Mouse (Mus musculus): ENCODE measurements around the gene Agfg1.
"Not testable (repeated sequence)": the region's sequence is repeated elsewhere in the genome, so short reads cannot be mapped to it uniquely, and the experiment has no call there.

The Agfg1 gene

GRCm38 (mm10) chr1:82913434-82913833, 74.2 kb downstream of the Agfg1 start:
- not testable (repeated sequence) for DNase-seq

- no peak for DNase-seq
Measured at GRCm38 (mm10) chr1:82924650-82925049, 85.4 kb downstream of the Agfg1 start, which contains the start of gene A030014E15Rik. Gene A030014E15Rik, plus strand, starts transcription at chr1:82924917.

GRCm38 (mm10) chr1:82930558-82930957, 91.3 kb downstream of the Agfg1 start:
- DNase-seq, result not testable (repeated sequence)

- DNase-seq, result not testable (repeated sequence)
Measured at GRCm38 (mm10) chr1:82931326-82931725, 92.0 kb downstream of the Agfg1 start, which contains the start of gene Gm6217. Gene Gm6217, minus strand, starts transcription at chr1:82931399.

GRCm38 (mm10) chr1:82938666-82939065, 99.4 kb downstream of the Agfg1 start:
- DNase-seq, result no peak

- not testable (repeated sequence) for DNase-seq
Measured at GRCm38 (mm10) chr1:82942505-82942904, 103.2 kb downstream of the Agfg1 start.

GRCm38 (mm10) chr1:82943295-82943694, 104.0 kb downstream of the Agfg1 start, which contains the start of gene A030003K21Rik:
Gene A030003K21Rik, minus strand, starts transcription at chr1:82943388.
- DNase-seq, result not testable (repeated sequence)

- not testable (repeated sequence) for DNase-seq
Measured at GRCm38 (mm10) chr1:82946029-82946428, 106.7 kb downstream of the Agfg1 start.

GRCm38 (mm10) chr1:82948601-82949000, 109.3 kb downstream of the Agfg1 start:
- no peak for DNase-seq

Measured in cerebellum, postnatal 25 days (tissue).